Mouse (Mus musculus): ENCODE results near the gene Vezt. TPM values are rescaled to one million over a fixed set of nuclear protein-coding genes. Genes with fewer than 3 reads are reported as not detected.
A peak's percentile ranks its signal among the peaks of the same experiment; 100 is the strongest.

Gene Vezt
- total RNA-seq, 1 experiment from 2014 or later: 20.1 TPM

GRCm38 (mm10) chr10:94037596-94037995, 2.0 kb upstream of the Vezt start:
- no peak for DNase-seq

- no peak for DNase-seq
Measured at GRCm38 (mm10) chr10:94037196-94037595, 1.6 kb upstream of the Vezt start.

- no peak for DNase-seq
Measured at GRCm38 (mm10) chr10:94036375-94036758, 750 bp upstream of the Vezt start.

- DNase-seq: peak; percentile 81
Measured at GRCm38 (mm10) chr10:94034876-94035657, 550 bp downstream of the Vezt start.

GRCm38 (mm10) chr10:94031164-94031563, 4.5 kb downstream of the Vezt start:
- DNase-seq: no peak

GRCm38 (mm10) chr10:94028493-94028892, 7.1 kb downstream of the Vezt start:
- DNase-seq: no peak

- DNase-seq: no peak
Measured at GRCm38 (mm10) chr10:94025079-94025478, 10.5 kb downstream of the Vezt start.

- no peak for DNase-seq
Measured at GRCm38 (mm10) chr10:94021059-94021458, 14.6 kb downstream of the Vezt start.

GRCm38 (mm10) chr10:94020587-94020986, 15.0 kb downstream of the Vezt start:
- no peak for DNase-seq

- no peak for DNase-seq
Measured at GRCm38 (mm10) chr10:94017455-94017854, 18.2 kb downstream of the Vezt start.

- DNase-seq: no peak
Measured at GRCm38 (mm10) chr10:94014200-94014599, 21.4 kb downstream of the Vezt start.

- peak; percentile 77 for DNase-seq
Measured at GRCm38 (mm10) chr10:94013196-94013595, 22.4 kb downstream of the Vezt start.

- no peak for DNase-seq
Measured at GRCm38 (mm10) chr10:94011024-94011423, 24.6 kb downstream of the Vezt start.

- no peak for DNase-seq
Measured at GRCm38 (mm10) chr10:94009991-94010679, 25.5 kb downstream of the Vezt start.

- DNase-seq: no peak
Measured at GRCm38 (mm10) chr10:94008356-94008755, 27.3 kb downstream of the Vezt start.

- DNase-seq: peak; percentile 21
Measured at GRCm38 (mm10) chr10:94000223-94000622, 35.4 kb downstream of the Vezt start.

- no peak for DNase-seq
Measured at GRCm38 (mm10) chr10:93999357-93999756, 36.3 kb downstream of the Vezt start.

- no peak for DNase-seq
Measured at GRCm38 (mm10) chr10:93995100-93995499, 40.5 kb downstream of the Vezt start.

- no peak for DNase-seq
Measured at GRCm38 (mm10) chr10:93994136-93994535, 41.5 kb downstream of the Vezt start.

- DNase-seq: no peak
Measured at GRCm38 (mm10) chr10:93985357-93985756, 50.3 kb downstream of the Vezt start.

GRCm38 (mm10) chr10:93969306-93969705, 66.3 kb downstream of the Vezt start:
- no peak for DNase-seq

- DNase-seq: no peak
Measured at GRCm38 (mm10) chr10:93967486-93967885, 68.1 kb downstream of the Vezt start.

GRCm38 (mm10) chr10:93954023-93954422, 81.6 kb downstream of the Vezt start:
- DNase-seq: no peak

- DNase-seq: no peak
Measured at GRCm38 (mm10) chr10:93953504-93953903, 82.1 kb downstream of the Vezt start.

Data from adrenal gland, postnatal 14 days (tissue).